In genomic region chr11:110420463-110420862, GRCm38 (mm10) we compare ENCODE assay signal across 18 mouse cellular contexts. TPM values are rescaled to one million over a fixed set of nuclear protein-coding genes. Genes with fewer than 3 reads are reported as not detected.
DNase-seq lines count a peak whose midpoint lies in the region; ATAC-seq and TF ChIP-seq lines count a peak whose summit lies in the region.
"Had no signal": no experiment of that assay in that cellular context is flagged by ENCODE, and none has a peak within 500 bp of the region (broad histone marks: within the 10 kb centered on the region; RNA-seq: fewer than 3 reads in every experiment).

No protein-coding gene starts in this region.

- ATAC-seq in megakaryocyte progenitor cell, adult 5-6 weeks (replicated peaks; ENCODE audit: poor library complexity): 0 out of 2 replicates have a peak, but pooled peaks have one; percentile 17
- ATAC-seq: forebrain, embryonic 14.5 days; hindbrain, postnatal 0 days had no signal

- intact Hi-C loops in gastrocnemius, adult 2 months (cut with DNase I): no loop called here

- TF ChIP-seq CTCF in gastrocnemius, adult 2 months (IDR thresholded peaks at IDR 0.05): no peak
- no peak for TF ChIP-seq CTCF in layer of hippocampus, adult 2 months (conservative IDR thresholded peaks at IDR 0.05)

- DNase-seq in gastrocnemius, adult 2 months: peak; percentile 52
- DNase-seq in gastrocnemius, postnatal 10 days: no peak
- peak; percentile 31 for DNase-seq in lung, postnatal 10 days
- no peak for DNase-seq in lung, postnatal 36 days
- DNase-seq in layer of hippocampus, adult 2 months (ENCODE audit: low spot score in 2 of 2): no peak
- DNase-seq: adrenal gland, postnatal 25 days; cerebellum, adult 2 months; gastrocnemius, postnatal 36 days; heart, postnatal 4 days; kidney, adult 18-20 months had no signal

- H3K4me1 ChIP-seq in brown adipose tissue, adult 24 weeks (ENCODE audit: control insufficient read depth, insufficient read depth, insufficient read length, low read length): peaks cover 2% of the 10 kb centered on the region; the same call in 1 of the 2 replicates
- H3K4me1 ChIP-seq: embryonic facial prominence, embryonic 10.5 days; forebrain, embryonic 10.5 days; heart, embryonic 13.5 days; hindbrain, embryonic 13.5 days had no signal

- peak overlapping the region; percentile 73 for H3K27ac ChIP-seq in gastrocnemius, adult 2 months
- H3K27ac ChIP-seq in brown adipose tissue, adult 24 weeks (replicated peaks; ENCODE audit: low read depth, low read length): peak overlapping the region; percentile 83
- no peak overlapping the region for H3K27ac ChIP-seq in layer of hippocampus, adult 2 months
- H3K27ac ChIP-seq: embryonic facial prominence, embryonic 10.5 days; forebrain, embryonic 10.5 days; heart, embryonic 13.5 days; hindbrain, embryonic 13.5 days; hindbrain, postnatal 0 days had no signal

- H3K4me3 ChIP-seq in gastrocnemius, adult 2 months: peak overlapping the region; percentile 44
- H3K4me3 ChIP-seq in brown adipose tissue, adult 24 weeks (ENCODE audit: insufficient read depth, low read depth, low read length): no peak overlapping the region
- no peak overlapping the region for H3K4me3 ChIP-seq in layer of hippocampus, adult 2 months
- H3K4me3 ChIP-seq: embryonic facial prominence, embryonic 10.5 days; forebrain, embryonic 10.5 days; heart, embryonic 13.5 days; hindbrain, embryonic 13.5 days had no signal

RNA-seq across cellular contexts. Expression of gene Map2k6, which starts 21.5 kb away (rescaled TPM):
- total RNA-seq in gastrocnemius, adult 2 months (2021): 10 to 100 TPM; 38.0 to 50.1 TPM
- 10 to 100 TPM; 25.2 to 31.6 TPM for total RNA-seq in gastrocnemius, postnatal 10 days (2021)
- 9.6 and 11.1 TPM in 2 replicates for polyA plus RNA-seq in brown adipose tissue, adult 24 weeks (2012; ENCODE audit: insufficient read depth, insufficient read length, missing spikeins)
- 10.4 and 12.7 TPM in 2 replicates for total RNA-seq in megakaryocyte progenitor cell, adult 5-6 weeks (2015)
- 13.8 and 16.7 TPM in 2 replicates for total RNA-seq in megakaryocyte progenitor cell, adult 5-6 weeks (2017)
- 10 to 100 TPM; 32.3 to 33.3 TPM for total RNA-seq in layer of hippocampus, adult 2 months (2021)

Comparison
In these comparisons a context has a peak if more than half of its experiments do, and no peak if none do; other contexts are left out.
1. DNase-seq: peak in gastrocnemius, adult 2 months (single experiment) and lung, postnatal 10 days (single experiment); none in gastrocnemius, postnatal 10 days (single experiment), lung, postnatal 36 days (single experiment) and layer of hippocampus, adult 2 months (0 of 2).